Mouse (Mus musculus): ENCODE measurements at regions not wholly inside any gene's neighbourhood (a gene's known extent, or its start where the extent isn't known, plus 50 kb on each side); places are given as distances from the start of the nearest gene placed in this dataset.
"Not testable (repeated sequence)": the region's sequence is repeated elsewhere in the genome, so short reads cannot be mapped to it uniquely, and the experiment has no call there.

DNA sequence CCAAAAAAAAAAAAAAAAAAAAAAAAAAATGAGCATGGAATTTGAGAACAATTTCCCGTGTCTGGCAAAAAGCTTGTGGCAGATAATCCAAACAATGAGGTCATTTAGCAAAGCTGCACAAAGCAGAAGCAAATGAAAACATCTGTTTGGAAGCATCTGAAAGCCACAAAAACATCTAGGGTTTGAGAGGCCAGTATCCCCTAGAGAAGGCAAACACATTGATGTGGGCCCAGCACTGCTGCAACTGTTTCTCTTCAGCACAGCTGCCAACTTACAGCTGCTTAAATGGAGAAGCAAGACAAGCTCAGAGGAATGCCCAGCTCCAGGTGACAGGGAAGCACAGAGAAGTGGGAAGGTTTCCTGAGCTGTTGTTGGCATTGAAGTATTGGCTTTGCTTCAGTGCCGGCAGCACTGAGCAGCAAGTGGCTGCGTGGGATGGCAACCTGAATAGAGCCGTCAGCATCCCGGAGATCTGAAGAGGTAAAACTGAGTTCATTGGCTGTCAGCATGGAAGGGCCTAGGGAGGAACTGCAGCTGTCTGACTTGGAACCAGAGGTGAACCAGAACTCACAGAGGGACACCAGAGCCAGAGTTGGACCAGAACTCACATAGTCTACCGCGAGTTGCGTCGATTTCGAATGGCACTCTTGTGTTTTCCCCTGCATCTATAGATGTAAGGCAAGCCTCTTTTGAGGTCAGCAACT, 193.8 kb upstream of the Gm17728 start:
- no peak for TF ChIP-seq EP300 (IDR thresholded peaks at IDR 0.05; ENCODE audit: low read depth)
- TF ChIP-seq CTCF (IDR thresholded peaks at IDR 0.05; ENCODE audit: low read depth): no peak
- no peak overlapping the region for H3K4me2 ChIP-seq (ENCODE audit: low read depth, low read length)
- H3K27me3 ChIP-seq (ENCODE audit: insufficient read depth, low read length): no peaks in the 10 kb centered on the region
- DNase-seq (no peak), ATAC-seq (no peak)
- 71% methylated on average over 10 of the region's 10 CpGs for WGBS (ENCODE audit: insufficient replicate concordance)
- H3K9me3 ChIP-seq (ENCODE audit: low read length): no peaks in the 10 kb centered on the region
- no peak overlapping the region for H3K27ac ChIP-seq (ENCODE audit: low read depth)
- H3K36me3 ChIP-seq (replicated peaks; ENCODE audit: insufficient read depth, low read length): no peaks in the 10 kb centered on the region
- H3K9ac ChIP-seq (replicated peaks): no peak overlapping the region
- no peaks in the 10 kb centered on the region for H3K4me1 ChIP-seq (ENCODE audit: insufficient read depth)
- no peak overlapping the region for H3K4me3 ChIP-seq (ENCODE audit: low read depth, low read length)

DNA sequence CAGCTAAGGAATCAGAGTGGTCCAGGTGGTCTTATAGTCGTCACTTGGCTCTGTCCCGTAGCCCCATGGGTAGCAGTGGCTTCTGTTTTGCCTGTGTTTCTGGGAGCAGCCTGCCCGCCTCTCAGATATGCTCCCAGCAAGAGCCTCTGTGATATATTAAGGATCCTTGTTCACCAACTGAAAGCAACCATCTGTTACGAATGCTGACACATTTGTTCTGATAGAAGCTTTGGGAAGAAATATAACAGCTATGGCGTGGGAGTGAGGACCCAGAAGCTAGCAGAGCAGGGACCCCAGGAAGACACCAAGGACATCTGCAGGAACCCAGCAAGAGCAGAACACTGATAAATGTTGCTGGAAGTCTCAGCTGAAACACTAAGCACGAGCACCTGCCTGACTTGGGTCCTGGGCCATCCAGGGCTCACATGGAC, 186.7 kb upstream of the Gm17728 start:
- H3K9ac ChIP-seq (replicated peaks): no peak overlapping the region
- H3K4me1 ChIP-seq (ENCODE audit: insufficient read depth): no peaks in the 10 kb centered on the region
- no peak overlapping the region for H3K4me2 ChIP-seq (ENCODE audit: low read depth, low read length)
- H3K36me3 ChIP-seq (replicated peaks; ENCODE audit: insufficient read depth, low read length): no peaks in the 10 kb centered on the region
- no peaks in the 10 kb centered on the region for H3K27me3 ChIP-seq (ENCODE audit: insufficient read depth, low read length)
- H3K9me3 ChIP-seq (ENCODE audit: low read length): no peaks in the 10 kb centered on the region
- ATAC-seq: no peak
- no peak for DNase-seq
- 63% methylated on average over 6 of the region's 6 CpGs for WGBS (ENCODE audit: insufficient replicate concordance)
- H3K27ac ChIP-seq (ENCODE audit: low read depth): no peak overlapping the region
- H3K4me3 ChIP-seq (ENCODE audit: low read depth, low read length): no peak overlapping the region
- TF ChIP-seq CTCF (IDR thresholded peaks at IDR 0.05; ENCODE audit: low read depth) (no peak), EP300 (IDR thresholded peaks at IDR 0.05; ENCODE audit: low read depth) (no peak)

DNA sequence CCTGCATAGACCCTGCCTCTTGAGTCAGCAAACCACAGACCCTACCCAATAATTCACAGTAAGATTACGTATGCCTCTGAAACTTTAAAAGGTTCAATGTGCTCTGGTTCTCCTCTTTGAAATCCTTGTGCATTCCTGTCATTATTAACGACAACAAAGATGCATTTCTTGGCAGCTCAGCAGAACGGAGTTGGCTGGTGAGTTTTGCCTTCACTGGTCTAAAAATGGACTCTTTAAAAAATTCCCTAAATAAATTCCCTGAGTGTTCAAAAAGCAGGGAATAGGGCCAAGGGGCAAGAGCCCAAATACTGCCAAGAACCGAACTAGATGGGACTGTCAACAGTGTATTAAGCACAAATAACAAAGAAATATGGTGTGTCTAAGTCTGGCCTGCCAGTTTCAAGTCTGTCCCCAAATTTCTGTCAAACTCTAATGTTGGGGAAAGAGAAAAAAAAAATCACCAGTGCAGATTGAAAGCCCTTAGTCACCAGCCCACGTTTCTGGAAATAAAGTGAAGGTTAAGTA, 163.2 kb upstream of the Gm17728 start:
- DNase-seq (no peak), ATAC-seq (no peak)
- no peak for TF ChIP-seq CTCF (IDR thresholded peaks at IDR 0.05; ENCODE audit: low read depth)
- TF ChIP-seq EP300 (IDR thresholded peaks at IDR 0.05; ENCODE audit: low read depth): no peak
- Histone ChIP-seq H3K4me1 (ENCODE audit: insufficient read depth) (no peaks in the 10 kb centered on the region), H3K27ac (ENCODE audit: low read depth) (no peak overlapping the region), H3K4me2 (ENCODE audit: low read depth, low read length) (no peak overlapping the region), H3K36me3 (replicated peaks; ENCODE audit: insufficient read depth, low read length) (no peaks in the 10 kb centered on the region), H3K9me3 (ENCODE audit: low read length) (no peaks in the 10 kb centered on the region), H3K27me3 (ENCODE audit: insufficient read depth, low read length) (no peaks in the 10 kb centered on the region), H3K9ac (replicated peaks) (no peak overlapping the region), H3K4me3 (ENCODE audit: low read depth, low read length) (no peak overlapping the region)
- WGBS (ENCODE audit: insufficient replicate concordance): 65% methylated on average over 5 of the region's 5 CpGs

DNA sequence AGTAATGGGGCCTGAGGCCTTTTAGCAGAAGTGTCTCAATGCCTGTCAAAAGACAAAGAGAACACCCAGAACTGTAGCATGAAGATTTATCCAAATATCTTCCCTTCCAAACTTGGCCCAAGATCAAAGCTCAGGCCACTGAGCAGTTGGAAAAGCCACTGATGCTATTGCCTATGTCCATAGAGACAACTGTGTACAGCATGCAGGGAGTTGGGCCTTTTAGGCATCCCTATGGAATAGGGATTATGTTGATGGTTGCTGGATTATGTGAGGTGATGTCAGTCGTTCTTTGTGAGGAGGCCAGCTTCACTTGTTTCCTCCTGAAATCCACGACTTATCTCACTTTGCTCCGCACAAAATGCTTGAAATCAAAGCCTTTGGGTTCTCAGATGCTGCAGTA, 153.1 kb upstream of the Gm17728 start:
- Histone ChIP-seq H3K9me3 (ENCODE audit: low read length) (no peaks in the 10 kb centered on the region), H3K27ac (ENCODE audit: low read depth) (no peak overlapping the region), H3K4me3 (ENCODE audit: low read depth, low read length) (no peak overlapping the region), H3K27me3 (ENCODE audit: insufficient read depth, low read length) (no peaks in the 10 kb centered on the region), H3K36me3 (replicated peaks; ENCODE audit: insufficient read depth, low read length) (no peaks in the 10 kb centered on the region), H3K9ac (replicated peaks) (no peak overlapping the region), H3K4me1 (ENCODE audit: insufficient read depth) (no peaks in the 10 kb centered on the region), H3K4me2 (ENCODE audit: low read depth, low read length) (no peak overlapping the region)
- DNase-seq (no peak), ATAC-seq (no peak)
- no peak for TF ChIP-seq EP300 (IDR thresholded peaks at IDR 0.05; ENCODE audit: low read depth)
- no peak for TF ChIP-seq CTCF (IDR thresholded peaks at IDR 0.05; ENCODE audit: low read depth)
- 57% methylated on average over 3 of the region's 3 CpGs for WGBS (ENCODE audit: insufficient replicate concordance)

DNA sequence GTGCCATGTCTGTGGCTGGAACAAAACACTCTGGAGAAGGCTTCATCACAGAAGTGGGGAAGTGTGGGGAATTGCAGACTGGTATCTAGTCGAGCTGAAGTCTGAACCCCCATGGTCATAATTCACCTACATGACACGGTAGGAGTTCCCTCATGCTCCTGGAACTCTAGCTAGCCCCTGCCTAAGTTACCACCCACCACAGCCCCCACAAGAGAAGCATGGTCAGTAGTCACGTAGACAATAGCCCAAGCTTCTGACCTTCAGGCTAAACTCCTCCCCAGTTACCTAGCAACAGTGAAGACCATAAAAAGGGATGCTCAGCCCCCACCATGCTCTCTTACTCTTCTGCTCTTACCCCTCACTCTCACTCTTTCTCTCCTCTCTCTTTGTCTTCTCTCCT, 143.8 kb upstream of the Gm17728 start:
- not testable (repeated sequence) for H3K36me3 ChIP-seq (replicated peaks; ENCODE audit: insufficient read depth, low read length); H3K4me2 ChIP-seq (ENCODE audit: low read depth, low read length); H3K27me3 ChIP-seq (ENCODE audit: insufficient read depth, low read length); H3K9me3 ChIP-seq (ENCODE audit: low read length); DNase-seq; H3K4me3 ChIP-seq (ENCODE audit: low read depth, low read length); H3K9ac ChIP-seq (replicated peaks); ATAC-seq; H3K4me1 ChIP-seq (ENCODE audit: insufficient read depth); H3K27ac ChIP-seq (ENCODE audit: low read depth)
- 48% methylated on average over 3 of the region's 3 CpGs for WGBS (ENCODE audit: insufficient replicate concordance)

DNA sequence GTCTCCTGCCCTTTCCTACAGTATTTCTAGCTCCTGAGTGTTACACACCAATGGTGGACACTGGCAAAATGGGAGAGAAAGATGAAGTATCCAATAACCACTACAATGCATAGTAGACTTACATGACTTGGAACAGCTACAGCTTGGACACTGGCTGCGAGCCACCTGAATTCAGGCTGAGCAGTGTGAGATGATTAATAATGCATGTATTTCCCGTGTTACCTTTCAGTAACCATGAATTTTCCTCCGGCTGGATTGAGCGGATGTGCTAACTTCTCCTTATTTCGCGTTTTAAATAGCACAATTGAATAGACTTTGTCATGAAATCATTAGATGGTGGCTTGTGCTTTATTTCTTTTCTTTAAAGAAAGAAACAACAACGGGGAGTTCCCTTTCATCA, 142.4 kb upstream of the Gm17728 start:
- no peaks in the 10 kb centered on the region for H3K36me3 ChIP-seq (replicated peaks; ENCODE audit: insufficient read depth, low read length)
- TF ChIP-seq CTCF (IDR thresholded peaks at IDR 0.05; ENCODE audit: low read depth) (no peak), EP300 (IDR thresholded peaks at IDR 0.05; ENCODE audit: low read depth) (no peak)
- H3K4me2 ChIP-seq (ENCODE audit: low read depth, low read length): no peak overlapping the region
- no peaks in the 10 kb centered on the region for H3K4me1 ChIP-seq (ENCODE audit: insufficient read depth)
- H3K27ac ChIP-seq (ENCODE audit: low read depth): no peak overlapping the region
- no peak for ATAC-seq
- 74% methylated on average over 7 of the region's 7 CpGs for WGBS (ENCODE audit: insufficient replicate concordance)
- no peak overlapping the region for H3K4me3 ChIP-seq (ENCODE audit: low read depth, low read length)
- H3K9me3 ChIP-seq (ENCODE audit: low read length): no peaks in the 10 kb centered on the region
- no peaks in the 10 kb centered on the region for H3K27me3 ChIP-seq (ENCODE audit: insufficient read depth, low read length)
- no peak for DNase-seq
- H3K9ac ChIP-seq (replicated peaks): no peak overlapping the region
